Mouse (Mus musculus) ovary, postnatal 10 days (tissue): ENCODE measurements around the gene 4930435E12Rik.

Source experiments
- DNase-seq: peaks from one replicate; pipeline ENCODE4 v3.0.0; 2022; ENCODE audit warnings: low spot score

4930435E12Rik gene

DNA sequence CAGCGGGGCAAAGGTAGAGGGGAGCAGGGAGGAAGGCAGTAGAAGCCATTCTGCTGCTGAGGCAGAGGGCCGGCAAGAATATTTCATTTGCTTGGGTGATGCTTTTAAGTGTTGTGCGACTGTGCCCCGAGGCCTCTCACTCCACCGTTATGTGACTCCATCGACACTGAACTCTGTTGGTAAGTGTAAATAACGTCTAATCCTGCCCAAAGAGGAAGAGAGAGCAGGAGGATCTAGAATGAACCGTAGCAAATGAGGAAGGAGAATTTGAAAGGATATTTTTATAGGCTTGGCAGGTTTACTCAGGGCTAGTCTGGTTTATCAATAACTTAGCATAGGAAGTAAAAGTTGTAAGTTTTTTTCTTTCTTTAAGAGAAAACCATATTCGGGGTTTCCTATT is 59.0 kb downstream of the 4930435E12Rik start:
- no peak for DNase-seq

GRCm38 (mm10) chr16:38768386-38768785 is 60.2 kb downstream of the 4930435E12Rik start:
- no peak for DNase-seq

- DNase-seq, result no peak
These were observed 60.8 kb downstream of the 4930435E12Rik start for GRCm38 (mm10) chr16:38767761-38768160.

- DNase-seq, result no peak
These were observed 61.9 kb downstream of the 4930435E12Rik start for GRCm38 (mm10) chr16:38766671-38767070.

GRCm38 (mm10) chr16:38763508-38763907 is 65.0 kb downstream of the 4930435E12Rik start:
- DNase-seq, result no peak

- no peak for DNase-seq
These were observed 66.1 kb downstream of the 4930435E12Rik start for GRCm38 (mm10) chr16:38762401-38762800.
